Mouse (Mus musculus) CD4-positive, CD25-positive, alpha-beta regulatory T cell, adult 2 months (primary cell): ENCODE measurements around the gene Entpd8.

Experiments used
- DNase-seq: peaks from one replicate; pipeline ENCODE4 v3.0.0-alpha.2; 2012; ENCODE audit warnings: low read depth, low spot score

The Entpd8 gene

DNA sequence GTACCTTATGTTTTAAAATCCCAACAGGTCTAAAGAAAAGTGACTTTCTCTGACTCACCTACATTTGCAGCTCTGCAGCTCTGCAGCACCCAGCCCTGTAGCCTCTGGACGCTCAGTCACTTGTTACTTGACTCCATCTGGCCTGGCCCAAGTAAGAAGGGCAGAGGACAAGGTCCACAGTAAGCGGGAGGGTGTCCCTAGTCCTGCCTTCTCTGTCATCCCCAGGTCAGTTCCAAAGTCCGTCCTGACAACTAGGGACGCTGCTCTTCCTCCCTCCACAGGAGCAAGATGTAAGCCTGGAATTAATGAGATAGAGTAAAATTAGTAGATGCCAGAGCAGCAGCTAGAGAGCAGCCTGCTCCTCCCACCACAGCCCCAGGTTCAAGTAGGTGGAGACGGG lies at the start of gene Entpd8:
Gene Entpd8, plus strand, starts transcription at position 229 of the 400 bp plus-strand sequence.
- no peak for DNase-seq

- no peak for DNase-seq
Measured at GRCm38 (mm10) chr2:25034994-25035393, 45.1 kb upstream of the Entpd8 start.

DNA sequence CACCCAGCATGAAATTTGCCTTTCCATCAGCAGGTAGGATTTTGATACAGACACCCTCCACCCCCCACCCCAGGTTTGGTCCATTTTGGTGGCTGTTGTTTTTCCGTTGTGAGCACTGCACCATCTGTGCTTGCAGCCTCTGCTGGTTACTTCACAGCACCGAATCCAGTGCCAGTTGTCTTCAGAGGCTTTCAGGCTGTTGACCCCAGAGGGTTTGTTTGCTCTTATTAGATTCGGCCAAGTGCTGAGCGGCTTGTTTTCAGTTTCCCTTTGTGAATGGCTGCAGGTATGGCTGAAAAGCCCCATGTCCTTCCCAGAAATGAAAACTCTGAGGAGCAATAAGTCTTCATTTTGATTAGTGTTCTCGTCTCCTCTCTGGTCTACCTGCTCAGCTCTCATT lies 40.0 kb upstream of the Entpd8 start:
- no peak for DNase-seq

DNA sequence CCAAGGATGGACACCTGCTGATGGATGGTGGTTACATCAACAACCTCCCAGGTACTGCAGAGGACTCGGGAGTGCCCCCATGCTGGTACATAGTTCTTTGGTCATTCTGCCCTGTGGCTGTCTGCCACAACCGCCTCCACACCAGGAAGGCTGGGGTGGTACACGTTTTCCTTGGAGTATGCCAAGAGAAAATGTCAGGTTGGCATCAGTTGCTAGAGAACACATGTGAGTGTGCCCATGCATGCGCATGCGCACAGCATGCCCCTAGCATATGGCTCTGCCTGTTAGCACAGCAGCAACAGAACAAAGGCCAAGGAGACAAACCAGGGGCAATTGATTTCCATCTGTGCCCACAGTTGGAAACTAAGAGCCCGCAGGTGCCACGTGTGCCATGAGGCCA lies 29.2 kb upstream of the Entpd8 start:
- no peak for DNase-seq

DNA sequence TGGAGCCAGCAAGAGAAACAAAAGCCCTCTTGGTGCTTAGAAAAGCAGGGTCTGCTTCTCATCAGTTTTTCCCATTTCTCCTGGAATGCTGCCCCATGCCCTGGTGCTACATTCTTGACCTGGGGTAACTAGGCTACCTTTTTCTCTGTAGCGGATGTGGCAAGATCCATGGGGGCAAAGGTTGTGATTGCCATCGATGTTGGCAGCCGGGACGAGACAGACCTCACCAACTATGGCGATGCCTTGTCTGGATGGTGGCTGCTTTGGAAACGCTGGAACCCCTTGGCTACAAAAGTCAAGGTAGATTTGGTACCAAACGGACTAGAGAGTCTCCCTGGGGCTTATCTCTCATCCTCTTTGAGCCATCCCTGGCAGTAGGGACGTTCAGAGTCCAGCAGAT lies 28.7 kb upstream of the Entpd8 start:
- DNase-seq, result no peak

- DNase-seq, result no peak
Measured at GRCm38 (mm10) chr2:25053101-25053500, 27.0 kb upstream of the Entpd8 start.

- peak; percentile 83 for DNase-seq
Measured at GRCm38 (mm10) chr2:25054221-25055067, 25.7 kb upstream of the Entpd8 start, which contains the start of gene Nsmf. Nsmf (plus strand) TSS chr2:25054355.

- peak; percentile 25 for DNase-seq
Measured at GRCm38 (mm10) chr2:25055068-25055405, 25.1 kb upstream of the Entpd8 start.

GRCm38 (mm10) chr2:25055409-25056155 lies 24.5 kb upstream of the Entpd8 start:
- no peak for DNase-seq

DNA sequence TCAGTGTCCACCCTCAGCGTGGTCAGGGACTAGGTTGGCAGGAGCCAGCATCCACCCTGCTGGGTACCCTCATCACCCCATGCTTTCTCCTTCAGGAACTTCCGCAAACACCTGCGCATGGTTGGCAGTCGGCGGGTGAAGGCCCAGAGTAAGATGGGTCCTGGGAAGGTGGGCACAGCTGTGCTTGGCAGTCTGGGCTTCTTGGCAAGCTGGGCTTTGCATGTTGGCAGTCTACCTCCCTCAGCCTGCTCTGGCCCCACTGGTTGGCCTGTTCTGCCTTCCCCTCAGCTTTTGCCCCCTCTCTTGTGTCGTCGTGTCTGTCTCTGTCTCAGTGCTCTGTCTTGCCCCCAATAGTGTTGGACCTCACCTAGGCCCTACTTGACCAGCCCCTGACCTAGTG lies 21.2 kb upstream of the Entpd8 start:
- no peak for DNase-seq

DNA sequence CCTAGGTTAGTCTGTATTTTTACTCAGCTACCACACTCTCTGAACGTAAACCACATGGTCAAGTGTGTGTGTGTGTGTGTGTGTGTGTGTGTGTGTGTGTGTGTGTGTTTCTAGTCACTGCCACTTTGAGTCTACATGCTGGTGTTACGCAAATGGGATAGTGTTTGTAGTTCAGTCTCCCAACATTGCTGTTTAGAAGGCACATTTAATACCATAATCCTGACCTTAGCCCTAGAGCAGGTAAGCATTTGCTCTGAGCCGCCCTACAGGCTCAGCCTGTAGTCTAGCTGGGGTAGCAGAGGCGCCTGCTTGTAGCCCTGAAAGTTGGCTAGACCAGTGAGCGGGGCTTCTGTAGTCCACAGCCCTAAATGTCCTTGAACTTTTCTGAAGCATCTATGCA lies 16.6 kb upstream of the Entpd8 start:
- DNase-seq, result no peak

DNA sequence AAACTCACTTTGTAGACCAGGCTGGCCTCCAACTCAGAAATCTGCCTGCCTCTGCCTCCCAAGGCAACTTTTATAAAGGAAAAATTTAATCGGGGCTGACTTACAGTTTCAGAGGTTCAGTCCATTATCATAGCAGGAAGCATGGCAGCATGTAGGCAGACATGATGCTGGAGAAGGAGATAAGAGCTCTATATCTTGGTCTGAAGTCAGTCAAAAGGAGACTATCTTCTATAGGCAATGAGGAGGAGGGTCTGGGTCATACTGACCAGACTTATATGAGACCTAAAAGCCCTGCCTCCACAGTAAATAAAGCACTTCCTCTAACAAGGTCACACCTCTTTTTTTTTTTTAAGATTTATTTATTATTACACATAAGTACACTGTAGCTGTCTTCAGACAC lies 15.8 kb upstream of the Entpd8 start:
- no peak for DNase-seq

DNA sequence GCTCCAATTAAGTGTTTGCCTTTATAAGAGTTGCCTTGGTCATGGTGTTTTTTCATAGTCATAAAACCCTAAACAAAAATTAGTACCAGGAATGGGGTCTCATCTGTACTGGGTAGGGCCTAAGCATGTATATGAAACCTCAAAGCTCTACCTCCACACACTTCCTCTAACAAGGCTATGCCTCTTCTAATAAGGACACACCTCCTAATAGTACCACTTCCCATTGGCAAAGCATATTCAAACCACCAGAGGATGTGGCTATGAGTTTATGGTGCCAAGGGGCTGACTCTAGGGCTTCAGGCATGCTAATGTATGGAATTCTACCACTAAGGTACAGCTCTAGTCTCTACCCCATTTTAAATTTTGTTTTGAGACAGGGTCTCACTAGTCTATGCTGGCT lies 14.6 kb upstream of the Entpd8 start:
- no peak for DNase-seq

GRCm38 (mm10) chr2:25066552-25066951 lies 13.6 kb upstream of the Entpd8 start:
- no peak for DNase-seq

DNA sequence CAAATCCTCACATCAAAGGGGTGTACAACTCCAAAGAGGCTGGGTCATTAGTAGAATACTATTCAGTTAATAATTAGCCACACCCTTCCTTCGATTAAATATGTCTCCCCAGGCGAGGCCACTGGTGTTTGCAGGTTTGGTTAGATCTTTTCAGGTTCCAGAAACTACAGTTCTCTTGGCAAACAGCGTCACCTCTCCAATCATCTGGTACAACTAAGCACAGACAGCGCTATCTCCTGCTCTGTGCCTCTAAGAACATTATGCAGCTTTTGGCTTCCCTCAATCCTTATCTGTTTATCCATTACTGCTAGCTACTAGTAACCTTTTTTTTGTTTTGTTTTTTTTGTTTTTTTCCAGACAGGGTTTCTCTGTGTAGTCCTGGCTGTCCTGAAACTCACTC lies 10.6 kb upstream of the Entpd8 start:
- DNase-seq, result no peak

DNA sequence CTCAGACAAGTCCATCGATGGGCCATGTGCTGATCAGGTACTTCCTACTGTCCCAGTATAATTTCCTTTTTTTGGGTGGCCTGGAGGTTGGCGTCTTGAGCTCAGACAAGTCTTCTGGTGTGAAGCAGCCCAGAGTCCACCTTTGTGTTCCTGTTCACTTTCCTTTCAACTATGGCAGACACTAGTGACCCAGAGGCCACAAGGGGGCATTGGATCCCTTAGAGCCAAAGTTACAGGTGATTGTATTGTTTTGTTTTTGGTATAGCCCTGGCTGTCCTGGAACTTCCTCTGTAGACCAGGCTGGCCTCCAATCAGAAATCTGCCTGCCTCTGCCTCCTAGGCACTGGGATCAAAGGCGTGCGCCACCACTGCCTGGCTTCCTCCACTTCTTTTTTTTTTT lies 7.7 kb upstream of the Entpd8 start:
- DNase-seq, result peak; percentile 31

DNA sequence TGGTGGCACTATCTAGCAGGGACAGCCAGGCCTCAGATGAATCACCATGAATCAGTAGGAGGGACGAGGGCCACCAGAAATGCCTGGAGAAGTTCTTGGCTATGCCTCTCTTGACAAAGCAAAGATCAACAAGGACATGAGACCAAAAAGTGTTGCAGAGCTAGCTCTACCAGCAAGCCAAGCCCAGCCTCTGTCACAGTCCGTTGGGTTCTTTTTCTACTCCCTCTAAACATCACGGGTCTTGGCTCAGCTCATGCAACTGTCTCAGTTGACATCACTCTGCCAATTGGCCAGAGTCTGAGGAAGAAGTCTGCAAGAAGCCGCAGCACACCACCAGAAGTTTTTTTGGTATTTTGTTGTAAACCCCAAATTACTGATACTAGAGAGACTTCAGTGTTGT lies 4.6 kb upstream of the Entpd8 start:
- no peak for DNase-seq

DNA sequence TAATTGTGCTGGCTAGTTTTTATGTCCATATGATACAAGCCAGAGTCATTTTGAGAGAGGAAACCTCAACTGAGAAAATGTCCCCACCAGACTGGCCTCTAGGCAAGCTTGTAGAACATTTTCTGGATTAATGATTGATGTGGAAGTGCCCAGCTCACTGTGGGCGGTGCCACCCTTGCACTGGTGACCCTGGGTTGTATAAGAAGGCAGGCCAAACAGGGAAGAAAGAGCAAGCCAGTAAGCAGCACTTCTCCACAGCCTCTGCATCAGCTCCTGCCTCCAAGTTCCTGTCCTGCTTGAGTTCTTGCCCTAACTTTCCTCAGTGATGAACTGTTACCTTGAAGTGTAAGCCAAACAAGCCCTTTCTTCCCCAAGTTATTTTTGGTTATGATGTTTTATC lies 1.1 kb upstream of the Entpd8 start:
- DNase-seq, result no peak

DNA sequence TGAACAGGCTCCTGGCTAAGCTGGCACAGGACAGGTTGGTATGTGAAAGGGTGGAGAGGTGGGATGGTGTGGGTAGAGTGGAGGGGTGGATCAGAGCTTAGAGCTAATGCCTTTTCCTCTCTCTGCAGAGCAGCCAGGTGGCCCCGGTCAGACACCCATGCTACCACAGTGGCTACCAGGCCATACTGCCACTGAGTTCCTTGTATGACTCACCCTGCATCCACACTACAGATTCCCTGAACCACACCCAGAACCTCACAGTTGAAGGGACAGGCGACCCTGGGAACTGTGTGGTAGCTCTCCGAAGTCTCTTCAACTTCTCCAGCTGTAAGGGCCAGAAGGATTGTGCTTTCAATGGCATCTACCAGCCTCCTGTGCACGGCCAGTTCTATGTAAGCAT lies 3.6 kb downstream of the Entpd8 start:
- no peak for DNase-seq

DNA sequence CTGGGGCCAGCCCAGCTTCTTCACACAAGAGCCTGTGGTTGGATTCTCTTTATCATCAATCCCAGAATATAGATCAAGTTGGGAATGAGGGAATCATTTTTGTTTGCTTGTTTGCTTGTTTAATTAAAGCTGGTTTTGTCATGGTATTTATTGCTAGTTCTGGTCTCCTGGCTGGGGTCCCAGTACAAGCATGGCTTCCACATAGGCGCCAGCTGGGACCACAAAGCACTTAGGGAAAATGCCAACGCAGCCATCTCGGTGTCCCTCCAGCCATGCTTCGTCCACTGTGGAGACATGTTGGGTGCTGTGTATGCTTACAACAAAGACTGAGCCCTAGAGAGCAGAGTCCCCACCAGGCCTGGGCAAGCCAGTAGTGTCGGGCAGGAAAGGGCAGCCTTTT lies 5.5 kb downstream of the Entpd8 start:
- DNase-seq, result no peak

DNA sequence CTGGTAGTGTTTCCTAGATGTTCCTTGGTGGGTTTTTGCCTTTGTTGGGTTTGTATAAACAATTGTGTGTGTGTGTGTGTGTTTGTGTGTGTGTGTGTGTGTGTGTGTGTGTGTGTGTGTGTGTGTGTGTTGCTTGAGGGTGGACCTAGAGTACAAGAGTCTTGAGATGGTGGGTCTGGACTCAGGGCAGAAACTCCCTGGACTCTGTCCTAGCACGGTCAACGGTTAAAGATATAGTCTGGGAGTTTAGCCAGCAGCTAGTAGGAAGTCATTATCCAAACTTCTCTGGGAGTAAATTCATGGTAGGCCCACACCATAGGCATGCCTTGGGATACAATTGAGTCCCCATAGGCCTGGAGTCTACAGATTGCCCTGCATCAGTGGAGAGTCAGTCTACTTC lies 7.7 kb downstream of the Entpd8 start:
- no peak for DNase-seq

GRCm38 (mm10) chr2:25088636-25089035 lies 8.5 kb downstream of the Entpd8 start:
- no peak for DNase-seq

DNA sequence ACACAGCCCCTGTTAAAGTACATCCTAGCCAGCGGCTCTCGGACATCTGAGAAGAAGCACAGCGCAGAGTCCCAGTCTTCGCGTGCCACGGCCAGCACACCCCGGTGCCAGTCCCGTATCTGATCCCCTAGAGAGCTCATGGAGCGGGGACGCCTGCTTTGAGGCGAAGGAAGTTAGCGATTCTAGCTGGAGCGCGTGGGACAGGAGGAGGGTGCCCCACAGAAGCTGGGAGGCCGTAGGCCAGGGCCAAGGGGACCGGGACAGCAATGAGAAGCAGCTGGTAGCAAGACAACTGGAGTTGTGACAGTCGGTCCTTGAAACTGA lies 14.6 kb downstream of the Entpd8 start:
- DNase-seq, result no peak
